Mouse (Mus musculus): ENCODE data around the gene Gm5089. TPM values are rescaled to one million over a fixed set of nuclear protein-coding genes. Genes with fewer than 3 reads are reported as not detected.

The Gm5089 gene
- total and polyA plus RNA-seq, 3 experiments, result 0.05 TPM; not detected in 2

GRCm38 (mm10) chr14:122449601-122450495 lies 1.1 kb downstream of the Gm5089 start:
- ATAC-seq (ENCODE audit: extremely low read depth, insufficient number of reproducible peaks, low FRiP score, poor library complexity, severe bottlenecking) (no peak), DNase-seq (ENCODE audit: low spot score) (no peak)
- Histone ChIP-seq H3K27me3 (ENCODE audit: insufficient read depth, low read length) (peaks cover 11% of the 10 kb centered on the region; the same call in 1 of the 2 replicates), H3K4me3 (ENCODE audit: low read depth, low read length) (no peak overlapping the region), H3K36me3 (replicated peaks) (no peaks in the 10 kb centered on the region), H3K9me3 (replicated peaks) (no peaks in the 10 kb centered on the region), H3K4me1 (ENCODE audit: insufficient read depth, low read depth, low read length) (no peaks in the 10 kb centered on the region)
- TF ChIP-seq CTCF (IDR thresholded peaks at IDR 0.05; ENCODE audit: low read depth, low read length) (no peak), POLR2AphosphoS5 (IDR thresholded peaks at IDR 0.05; ENCODE audit: insufficient replicate concordance, low read depth, low read length) (no peak), GATA2 (IDR thresholded peaks at IDR 0.05; ENCODE audit: borderline replicate concordance, low read depth, low read length) (no peak)

GRCm38 (mm10) chr14:122436850-122437249 lies 14.1 kb downstream of the Gm5089 start:
- TF ChIP-seq TAL1 (conservative IDR thresholded peaks at IDR 0.05; ENCODE audit: low read depth, low read length), result no peak
- no peak for TF ChIP-seq GATA1 (IDR thresholded peaks at IDR 0.05; ENCODE audit: borderline replicate concordance, low read length)
- no peak for TF ChIP-seq GATA2 (IDR thresholded peaks at IDR 0.05; ENCODE audit: borderline replicate concordance, low read depth, low read length)
- no peak for TF ChIP-seq POLR2AphosphoS5 (IDR thresholded peaks at IDR 0.05; ENCODE audit: insufficient replicate concordance, low read depth, low read length)
- TF ChIP-seq CTCF (IDR thresholded peaks at IDR 0.05; ENCODE audit: low read depth, low read length), result no peak
- no peak overlapping the region for H3K4me3 ChIP-seq (ENCODE audit: low read depth, low read length)
- no peaks in the 10 kb centered on the region for H3K27me3 ChIP-seq (ENCODE audit: insufficient read depth, low read length)
- no peaks in the 10 kb centered on the region for H3K9me3 ChIP-seq (replicated peaks)
- no peaks in the 10 kb centered on the region for H3K4me1 ChIP-seq (ENCODE audit: insufficient read depth, low read depth, low read length)
- ATAC-seq (ENCODE audit: extremely low read depth, insufficient number of reproducible peaks, low FRiP score, poor library complexity, severe bottlenecking) (no peak), DNase-seq (ENCODE audit: low spot score) (no peak)
- no peaks in the 10 kb centered on the region for H3K36me3 ChIP-seq (replicated peaks)

- H3K4me3 ChIP-seq (ENCODE audit: low read depth, low read length), result no peak overlapping the region
- H3K9me3 ChIP-seq (replicated peaks), result no peaks in the 10 kb centered on the region
- no peak for DNase-seq (ENCODE audit: low spot score)
- ATAC-seq (ENCODE audit: extremely low read depth, insufficient number of reproducible peaks, low FRiP score, poor library complexity, severe bottlenecking), result no peak
- no peaks in the 10 kb centered on the region for H3K36me3 ChIP-seq (replicated peaks)
- no peaks in the 10 kb centered on the region for H3K4me1 ChIP-seq (ENCODE audit: insufficient read depth, low read depth, low read length)
- TF ChIP-seq TAL1 (conservative IDR thresholded peaks at IDR 0.05; ENCODE audit: low read depth, low read length) (no peak), GATA2 (IDR thresholded peaks at IDR 0.05; ENCODE audit: borderline replicate concordance, low read depth, low read length) (no peak), CTCF (IDR thresholded peaks at IDR 0.05; ENCODE audit: low read depth, low read length) (no peak), GATA1 (IDR thresholded peaks at IDR 0.05; ENCODE audit: borderline replicate concordance, low read length) (no peak), POLR2AphosphoS5 (IDR thresholded peaks at IDR 0.05; ENCODE audit: insufficient replicate concordance, low read depth, low read length) (no peak)
- no peaks in the 10 kb centered on the region for H3K27me3 ChIP-seq (ENCODE audit: insufficient read depth, low read length)
Measured at GRCm38 (mm10) chr14:122434039-122434438, 16.9 kb downstream of the Gm5089 start.

- H3K27me3 ChIP-seq (ENCODE audit: insufficient read depth, low read length), result no peaks in the 10 kb centered on the region
- no peak overlapping the region for H3K4me3 ChIP-seq (ENCODE audit: low read depth, low read length)
- no peaks in the 10 kb centered on the region for H3K36me3 ChIP-seq (replicated peaks)
- DNase-seq (ENCODE audit: low spot score), result no peak
- H3K9me3 ChIP-seq (replicated peaks), result no peaks in the 10 kb centered on the region
- no peaks in the 10 kb centered on the region for H3K4me1 ChIP-seq (ENCODE audit: insufficient read depth, low read depth, low read length)
- no peak for ATAC-seq (ENCODE audit: extremely low read depth, insufficient number of reproducible peaks, low FRiP score, poor library complexity, severe bottlenecking)
- TF ChIP-seq CTCF (IDR thresholded peaks at IDR 0.05; ENCODE audit: low read depth, low read length) (no peak), TAL1 (conservative IDR thresholded peaks at IDR 0.05; ENCODE audit: low read depth, low read length) (no peak), GATA2 (IDR thresholded peaks at IDR 0.05; ENCODE audit: borderline replicate concordance, low read depth, low read length) (no peak), POLR2AphosphoS5 (IDR thresholded peaks at IDR 0.05; ENCODE audit: insufficient replicate concordance, low read depth, low read length) (no peak), GATA1 (IDR thresholded peaks at IDR 0.05; ENCODE audit: borderline replicate concordance, low read length) (no peak)
Measured at GRCm38 (mm10) chr14:122432558-122432957, 18.4 kb downstream of the Gm5089 start.

GRCm38 (mm10) chr14:122427654-122428053 lies 23.3 kb downstream of the Gm5089 start:
- no peaks in the 10 kb centered on the region; the same call in 1 of the 2 replicates for H3K27me3 ChIP-seq (ENCODE audit: insufficient read depth, low read length)
- H3K9me3 ChIP-seq (replicated peaks), result no peaks in the 10 kb centered on the region
- no peaks in the 10 kb centered on the region for H3K36me3 ChIP-seq (replicated peaks)
- DNase-seq (ENCODE audit: low spot score) (no peak), ATAC-seq (ENCODE audit: extremely low read depth, insufficient number of reproducible peaks, low FRiP score, poor library complexity, severe bottlenecking) (no peak)
- TF ChIP-seq POLR2AphosphoS5 (IDR thresholded peaks at IDR 0.05; ENCODE audit: insufficient replicate concordance, low read depth, low read length) (no peak), GATA1 (IDR thresholded peaks at IDR 0.05; ENCODE audit: borderline replicate concordance, low read length) (no peak), GATA2 (IDR thresholded peaks at IDR 0.05; ENCODE audit: borderline replicate concordance, low read depth, low read length) (no peak), CTCF (IDR thresholded peaks at IDR 0.05; ENCODE audit: low read depth, low read length) (no peak), TAL1 (conservative IDR thresholded peaks at IDR 0.05; ENCODE audit: low read depth, low read length) (no peak)
- no peak overlapping the region for H3K4me3 ChIP-seq (ENCODE audit: low read depth, low read length)
- no peaks in the 10 kb centered on the region for H3K4me1 ChIP-seq (ENCODE audit: insufficient read depth, low read depth, low read length)

- TF ChIP-seq TAL1 (conservative IDR thresholded peaks at IDR 0.05; ENCODE audit: low read depth, low read length), result no peak
- TF ChIP-seq GATA1 (IDR thresholded peaks at IDR 0.05; ENCODE audit: borderline replicate concordance, low read length), result no peak
- TF ChIP-seq GATA2 (IDR thresholded peaks at IDR 0.05; ENCODE audit: borderline replicate concordance, low read depth, low read length), result no peak
- TF ChIP-seq POLR2AphosphoS5 (IDR thresholded peaks at IDR 0.05; ENCODE audit: insufficient replicate concordance, low read depth, low read length), result no peak
- no peaks in the 10 kb centered on the region for H3K9me3 ChIP-seq (replicated peaks)
- no peak for DNase-seq (ENCODE audit: low spot score)
- no peak for ATAC-seq (ENCODE audit: extremely low read depth, insufficient number of reproducible peaks, low FRiP score, poor library complexity, severe bottlenecking)
- no peaks in the 10 kb centered on the region for H3K36me3 ChIP-seq (replicated peaks)
- no peaks in the 10 kb centered on the region for H3K4me1 ChIP-seq (ENCODE audit: insufficient read depth, low read depth, low read length)
- no peaks in the 10 kb centered on the region; the same call in 1 of the 2 replicates for H3K27me3 ChIP-seq (ENCODE audit: insufficient read depth, low read length)
- no peak overlapping the region for H3K4me3 ChIP-seq (ENCODE audit: low read depth, low read length)
Measured at GRCm38 (mm10) chr14:122427204-122427560, 23.7 kb downstream of the Gm5089 start.

All from G1E (cell line).